Mouse (Mus musculus) intestine, postnatal 0 days (tissue): ENCODE measurements at regions not wholly inside any gene's neighbourhood (a gene's known extent, or its start where the extent isn't known, plus 50 kb on each side); places are given as distances from the start of the nearest gene placed in this dataset.

Experiments used
- ATAC-seq: fragments of 200-750 bp; cut with Nextera tagmentation; 2 replicates; pipeline ENCODE4 v1.8.0; 2017; ENCODE audit warnings: mild to moderate bottlenecking, moderate TSS enrichment, moderate library complexity
- H3K27ac ChIP-seq: fragments of 300-500 bp; sonication (generic); 2 replicates; pipeline ENCODE4 v1.5.1; 2014; ENCODE audit warnings: mild to moderate bottlenecking, low read depth, low read length, moderate library complexity
- H3K27me3 ChIP-seq: fragments of 300-500 bp; sonication (generic); replicated peaks from 2 replicates; pipeline ENCODE4 v1.6.1; 2014; ENCODE audit warnings: low read length, mixed read lengths; ENCODE audit not compliant: control insufficient read depth, insufficient read depth
- H3K36me3 ChIP-seq: fragments of 300-500 bp; sonication (generic); 2 replicates; pipeline ENCODE4 v1.6.1; 2014; ENCODE audit warnings: mild to moderate bottlenecking, moderate library complexity; ENCODE audit not compliant: control insufficient read depth, insufficient read depth
- H3K4me1 ChIP-seq: fragments of 300-500 bp; sonication (generic); replicated peaks from 2 replicates; pipeline ENCODE4 v1.6.1; 2014; ENCODE audit warnings: antibody characterized with exemption, low read length, mixed read lengths; ENCODE audit not compliant: control insufficient read depth, insufficient read depth
- H3K4me2 ChIP-seq: fragments of 300-500 bp; sonication (generic); replicated peaks from 2 replicates; pipeline ENCODE4 v1.6.1; 2014; ENCODE audit warnings: low read depth, mild to moderate bottlenecking, moderate library complexity
- H3K4me3 ChIP-seq: fragments of 300-500 bp; sonication (generic); 2 replicates; pipeline ENCODE4 v1.5.1; 2014; ENCODE audit warnings: low read depth, low read length
- H3K9ac ChIP-seq: fragments of 300-500 bp; sonication (generic); 2 replicates; pipeline ENCODE4 v1.6.1; 2014; ENCODE audit warnings: mild to moderate bottlenecking, low read depth, low read length
- H3K9me3 ChIP-seq: fragments of 300-500 bp; sonication (generic); 2 replicates; pipeline ENCODE4 v1.6.1; 2016; ENCODE audit warnings: mixed run types; ENCODE audit not compliant: control insufficient read depth
- CTCF ChIP-seq: sonication (generic); IDR thresholded peaks from 2 replicates; pipeline ENCODE4 v1.5.1; 2016; ENCODE audit warnings: low read depth, mild to moderate bottlenecking, control low read depth, antibody characterized with exemption, moderate library complexity
- WGBS: fragments of 180-500 bp; shearing (Covaris S2); extraction: QIAGEN DNeasy Blood & Tissue Kit; methylation state at CpG from one replicate; pipeline ENCODE4 v1.1.7; 2014; 5-methylcytosine and 5-hydroxymethylcytosine counted together

DNA sequence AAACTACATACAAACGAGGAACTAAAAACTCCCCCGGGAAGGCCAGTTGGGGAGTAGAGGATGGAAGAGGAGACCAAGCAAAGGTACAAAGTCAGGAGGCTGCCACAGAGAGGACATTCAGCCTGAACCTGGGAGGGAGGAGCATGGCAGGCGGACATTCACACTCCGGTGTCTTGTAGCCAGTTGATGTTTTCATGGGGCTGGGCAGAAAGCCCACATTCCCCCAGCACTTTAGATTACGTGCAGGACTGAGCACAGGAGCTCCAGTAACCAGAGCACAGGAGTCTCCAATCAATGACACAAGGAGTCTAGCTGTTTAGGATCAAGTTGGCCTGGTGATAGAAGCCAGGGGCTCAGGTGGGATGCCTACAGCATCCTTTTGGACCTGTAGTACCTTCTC lies 360.1 kb downstream of the Pdcd6ip start:
- TF ChIP-seq CTCF: no peak
- Histone ChIP-seq H3K27ac (no peak overlapping the region), H3K36me3 (no peaks in the 10 kb centered on the region), H3K9me3 (no peaks in the 10 kb centered on the region), H3K27me3 (no peaks in the 10 kb centered on the region), H3K4me2 (no peak overlapping the region), H3K4me1 (no peaks in the 10 kb centered on the region), H3K4me3 (no peak overlapping the region), H3K9ac (no peak overlapping the region)
- WGBS: 77% methylated on average over 5 of the region's 5 CpGs
- no peak for ATAC-seq

DNA sequence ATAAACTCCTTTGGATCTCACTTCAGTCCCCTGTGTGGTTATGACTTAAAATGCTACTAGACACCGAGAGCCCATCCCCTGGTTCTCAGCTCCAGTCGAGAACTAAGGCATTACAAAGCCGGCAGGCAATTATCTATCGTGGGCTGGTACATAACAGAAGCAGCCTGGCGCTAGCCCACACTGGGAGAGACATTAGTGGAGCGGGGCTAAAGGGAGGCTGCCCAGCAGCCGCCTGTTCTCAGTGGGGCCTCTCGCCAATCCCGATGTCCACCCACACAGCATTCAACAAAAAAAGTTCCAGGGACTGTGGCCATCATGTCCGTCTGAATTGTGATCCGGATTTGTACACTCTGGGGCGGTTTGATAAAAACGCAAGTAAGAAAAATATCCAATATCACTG lies 361.5 kb downstream of the Pdcd6ip start:
- Histone ChIP-seq H3K36me3 (no peaks in the 10 kb centered on the region), H3K4me1 (no peaks in the 10 kb centered on the region), H3K4me2 (no peak overlapping the region), H3K4me3 (no peak overlapping the region), H3K9me3 (no peaks in the 10 kb centered on the region), H3K9ac (no peak overlapping the region), H3K27ac (no peak overlapping the region), H3K27me3 (no peaks in the 10 kb centered on the region)
- WGBS: 82% methylated on average over 13 of the region's 13 CpGs
- ATAC-seq: no peak
- no peak for TF ChIP-seq CTCF

GRCm38 (mm10) chr9:113342131-113342530 lies 365.9 kb downstream of the Pdcd6ip start:
- no peak overlapping the region for H3K4me2 ChIP-seq
- no peaks in the 10 kb centered on the region for H3K4me1 ChIP-seq
- no peak overlapping the region for H3K9ac ChIP-seq
- H3K4me3 ChIP-seq: no peak overlapping the region
- no peaks in the 10 kb centered on the region for H3K27me3 ChIP-seq
- H3K27ac ChIP-seq: no peak overlapping the region
- H3K36me3 ChIP-seq: no peaks in the 10 kb centered on the region
- no peak for TF ChIP-seq CTCF
- WGBS: 74% methylated on average over 7 of the region's 7 CpGs
- no peak for ATAC-seq
- H3K9me3 ChIP-seq: no peaks in the 10 kb centered on the region

DNA sequence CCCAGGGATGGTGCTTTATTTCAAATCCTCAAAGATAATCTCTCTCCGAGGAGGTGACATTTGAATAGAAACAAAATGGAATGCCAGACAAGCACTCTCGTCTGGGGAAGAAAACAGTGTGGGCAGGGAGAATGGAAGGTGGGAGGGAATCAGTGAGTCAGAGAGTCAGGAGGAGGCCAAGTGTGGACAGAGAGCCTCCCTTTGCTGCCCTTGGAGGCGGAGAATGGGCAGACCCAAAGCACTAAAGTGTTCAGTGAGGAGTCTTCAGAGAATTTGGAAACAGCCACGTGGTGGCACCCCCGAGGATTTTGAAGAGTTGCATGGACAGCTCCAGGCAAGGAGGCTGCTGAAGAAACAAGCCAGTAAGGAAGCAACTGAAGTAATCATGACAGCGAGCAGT lies 367.2 kb downstream of the Pdcd6ip start:
- 51% methylated on average over 6 of the region's 6 CpGs for WGBS
- H3K4me2 ChIP-seq: no peak overlapping the region
- H3K4me3 ChIP-seq: no peak overlapping the region

GRCm38 (mm10) chr9:113340036-113340435 lies 368.0 kb downstream of the Pdcd6ip start:
- Histone ChIP-seq H3K9ac (no peak overlapping the region), H3K4me1 (no peaks in the 10 kb centered on the region), H3K9me3 (no peaks in the 10 kb centered on the region), H3K36me3 (no peaks in the 10 kb centered on the region), H3K4me2 (no peak overlapping the region), H3K4me3 (no peak overlapping the region), H3K27ac (no peak overlapping the region), H3K27me3 (no peaks in the 10 kb centered on the region)
- WGBS: 71% methylated on average over 3 of the region's 3 CpGs
- TF ChIP-seq CTCF: no peak
- ATAC-seq: no peak

More for the DNA sequence above, 367.2 kb downstream of the Pdcd6ip start:
- no peaks in the 10 kb centered on the region for H3K9me3 ChIP-seq
- H3K27ac ChIP-seq: no peak overlapping the region
- H3K27me3 ChIP-seq: no peaks in the 10 kb centered on the region
- H3K9ac ChIP-seq: no peak overlapping the region
- no peak for ATAC-seq
- H3K36me3 ChIP-seq: no peaks in the 10 kb centered on the region
- H3K4me1 ChIP-seq: no peaks in the 10 kb centered on the region
- TF ChIP-seq CTCF: no peak

DNA sequence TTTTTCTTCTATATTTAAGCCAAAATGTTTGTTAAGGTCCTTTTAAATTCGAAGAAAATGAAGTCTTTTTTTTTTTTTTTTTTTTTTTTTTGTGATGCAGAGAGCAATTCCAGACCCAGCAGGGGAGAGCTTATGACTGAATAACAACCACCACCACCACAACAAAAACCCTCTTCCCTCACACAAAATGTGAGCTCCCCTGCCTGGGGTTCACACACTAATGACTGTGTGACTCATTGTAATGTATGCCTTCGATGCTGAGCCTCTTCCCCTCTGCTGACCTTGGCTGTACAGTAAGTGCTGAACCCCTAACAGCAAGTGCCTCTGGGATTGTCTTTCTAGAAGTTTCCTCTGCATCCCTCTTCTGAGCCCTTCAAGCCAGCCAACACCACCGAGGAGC lies 383.6 kb downstream of the Pdcd6ip start:
- Histone ChIP-seq H3K9ac (no peak overlapping the region), H3K4me2 (no peak overlapping the region), H3K36me3 (no peaks in the 10 kb centered on the region), H3K9me3 (no peaks in the 10 kb centered on the region), H3K4me1 (no peaks in the 10 kb centered on the region), H3K4me3 (no peak overlapping the region), H3K27me3 (no peaks in the 10 kb centered on the region), H3K27ac (no peak overlapping the region)
- ATAC-seq: no peak
- 73% methylated on average over 3 of the region's 3 CpGs for WGBS
- no peak for TF ChIP-seq CTCF
